Mouse (Mus musculus): ENCODE measurements around the gene Rbm26. TPM values are rescaled to one million over a fixed set of nuclear protein-coding genes. Genes with fewer than 3 reads are reported as not detected.
A peak's percentile ranks its signal among the peaks of the same experiment; 100 is the strongest.

Rbm26 gene
- 14.8 and 17.4 TPM in 2 replicates for total RNA-seq (2014; rRNA removed; ENCODE audit: low replicate concordance)
- polyA plus RNA-seq (2015; fragmentation: Nextera tagmentation; extraction: Ambion mirVana): 12.6 and 13.2 TPM in 2 replicates

- DNase-seq (ENCODE audit: low spot score): peak; percentile 93
- 1% methylated on average over 28 of the region's 28 CpGs for WGBS
- no peaks in the 10 kb centered on the region for H3K27me3 ChIP-seq (ENCODE audit: control insufficient read depth, insufficient read depth, low read length)
- peaks cover 21% of the 10 kb centered on the region for H3K4me1 ChIP-seq (ENCODE audit: control insufficient read depth, insufficient read depth)
- H3K4me3 ChIP-seq (ENCODE audit: low read depth, low read length): peak within 1 kb of the TSS; percentile 96
- peak; percentile 87 for TF ChIP-seq EP300 (IDR thresholded peaks at IDR 0.05; ENCODE audit: low read depth)
- no peak for TF ChIP-seq CTCF (IDR thresholded peaks at IDR 0.05; ENCODE audit: low read depth)
- H3K9ac ChIP-seq (replicated peaks; ENCODE audit: low read depth, low read length): peak within 1 kb of the TSS; percentile 98
- no peaks in the 10 kb centered on the region for H3K9me3 ChIP-seq (replicated peaks; ENCODE audit: control insufficient read depth, low read length)
- H3K27ac ChIP-seq (ENCODE audit: low read depth): peak within 1 kb of the TSS; percentile 92
- H3K36me3 ChIP-seq (replicated peaks; ENCODE audit: control insufficient read depth, insufficient read depth, low read length): no peaks in the 10 kb centered on the region
- H3K4me2 ChIP-seq (ENCODE audit: low read depth, low read length): peak within 1 kb of the TSS; percentile 98
- ATAC-seq (ENCODE audit: insufficient read depth, low read depth): peak; percentile 97
Measured at GRCm38 (mm10) chr14:105177238-105177693, at the start of gene Rbm26. TSS of gene Rbm26 (minus strand) at chr14:105177327.

GRCm38 (mm10) chr14:105225790-105226189, 48.7 kb upstream of the Rbm26 start:
- WGBS: 86% methylated on average over 4 of the region's 4 CpGs
- H3K4me3 ChIP-seq (ENCODE audit: low read depth, low read length): no peak overlapping the region
- H3K4me2 ChIP-seq (ENCODE audit: low read depth, low read length): no peak overlapping the region
- no peaks in the 10 kb centered on the region for H3K4me1 ChIP-seq (ENCODE audit: control insufficient read depth, insufficient read depth)
- no peak for ATAC-seq (ENCODE audit: insufficient read depth, low read depth)
- H3K9me3 ChIP-seq (replicated peaks; ENCODE audit: control insufficient read depth, low read length): no peaks in the 10 kb centered on the region
- no peaks in the 10 kb centered on the region for H3K27me3 ChIP-seq (ENCODE audit: control insufficient read depth, insufficient read depth, low read length)
- no peak overlapping the region for H3K9ac ChIP-seq (replicated peaks; ENCODE audit: low read depth, low read length)
- no peak for DNase-seq (ENCODE audit: low spot score)
- no peak for TF ChIP-seq EP300 (IDR thresholded peaks at IDR 0.05; ENCODE audit: low read depth)
- no peak for TF ChIP-seq CTCF (IDR thresholded peaks at IDR 0.05; ENCODE audit: low read depth)
- H3K36me3 ChIP-seq (replicated peaks; ENCODE audit: control insufficient read depth, insufficient read depth, low read length): no peaks in the 10 kb centered on the region
- H3K27ac ChIP-seq (ENCODE audit: low read depth): no peak overlapping the region

DNA sequence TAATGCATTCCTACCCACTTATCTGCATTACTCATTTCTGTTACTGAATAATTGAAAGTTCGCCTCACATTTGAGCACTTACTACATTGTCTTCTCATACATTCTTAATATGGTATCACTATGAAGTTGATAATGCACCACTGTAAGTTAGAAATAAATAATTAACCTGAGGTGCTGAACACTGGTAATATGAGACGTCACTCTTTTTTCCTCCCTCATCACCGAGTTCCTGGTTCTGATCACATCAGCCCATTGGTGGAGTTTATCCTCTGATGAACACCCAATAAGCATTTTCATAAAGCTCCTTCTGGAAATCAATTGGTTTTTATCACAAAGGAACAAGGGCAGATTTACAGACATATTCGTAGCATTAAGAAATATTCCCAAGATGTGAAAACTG, 45.1 kb upstream of the Rbm26 start:
- no peak for ATAC-seq (ENCODE audit: insufficient read depth, low read depth)
- H3K9me3 ChIP-seq (replicated peaks; ENCODE audit: control insufficient read depth, low read length): no peaks in the 10 kb centered on the region
- no peak overlapping the region for H3K4me3 ChIP-seq (ENCODE audit: low read depth, low read length)
- no peaks in the 10 kb centered on the region for H3K36me3 ChIP-seq (replicated peaks; ENCODE audit: control insufficient read depth, insufficient read depth, low read length)
- WGBS: 73% methylated on average over 4 of the region's 4 CpGs
- TF ChIP-seq EP300 (IDR thresholded peaks at IDR 0.05; ENCODE audit: low read depth) (no peak), CTCF (IDR thresholded peaks at IDR 0.05; ENCODE audit: low read depth) (no peak)
- no peak overlapping the region for H3K9ac ChIP-seq (replicated peaks; ENCODE audit: low read depth, low read length)
- H3K27ac ChIP-seq (ENCODE audit: low read depth): no peak overlapping the region
- no peaks in the 10 kb centered on the region for H3K4me1 ChIP-seq (ENCODE audit: control insufficient read depth, insufficient read depth)
- no peak for DNase-seq (ENCODE audit: low spot score)
- H3K27me3 ChIP-seq (ENCODE audit: control insufficient read depth, insufficient read depth, low read length): no peaks in the 10 kb centered on the region
- no peak overlapping the region for H3K4me2 ChIP-seq (ENCODE audit: low read depth, low read length)

- WGBS: 53% methylated on average over 9 of the region's 9 CpGs
- H3K4me3 ChIP-seq (ENCODE audit: low read depth, low read length): no peak overlapping the region
- no peaks in the 10 kb centered on the region for H3K27me3 ChIP-seq (ENCODE audit: control insufficient read depth, insufficient read depth, low read length)
- no peak overlapping the region for H3K27ac ChIP-seq (ENCODE audit: low read depth)
- H3K36me3 ChIP-seq (replicated peaks; ENCODE audit: control insufficient read depth, insufficient read depth, low read length): no peaks in the 10 kb centered on the region
- no peak overlapping the region for H3K9ac ChIP-seq (replicated peaks; ENCODE audit: low read depth, low read length)
- ATAC-seq (ENCODE audit: insufficient read depth, low read depth) (no peak), DNase-seq (ENCODE audit: low spot score) (peak; percentile 19)
- no peak overlapping the region for H3K4me2 ChIP-seq (ENCODE audit: low read depth, low read length)
- H3K9me3 ChIP-seq (replicated peaks; ENCODE audit: control insufficient read depth, low read length): no peaks in the 10 kb centered on the region
- H3K4me1 ChIP-seq (ENCODE audit: control insufficient read depth, insufficient read depth): no peaks in the 10 kb centered on the region
- TF ChIP-seq CTCF (IDR thresholded peaks at IDR 0.05; ENCODE audit: low read depth): no peak
- no peak for TF ChIP-seq EP300 (IDR thresholded peaks at IDR 0.05; ENCODE audit: low read depth)
Measured at GRCm38 (mm10) chr14:105219525-105220376, 42.6 kb upstream of the Rbm26 start.

GRCm38 (mm10) chr14:105198401-105198800, 21.3 kb upstream of the Rbm26 start:
- Histone ChIP-seq H3K4me3 (ENCODE audit: low read depth, low read length) (no peak overlapping the region), H3K4me2 (ENCODE audit: low read depth, low read length) (no peak overlapping the region), H3K9ac (replicated peaks; ENCODE audit: low read depth, low read length) (no peak overlapping the region), H3K27ac (ENCODE audit: low read depth) (no peak overlapping the region), H3K9me3 (replicated peaks; ENCODE audit: control insufficient read depth, low read length) (no peaks in the 10 kb centered on the region), H3K4me1 (ENCODE audit: control insufficient read depth, insufficient read depth) (no peaks in the 10 kb centered on the region), H3K27me3 (ENCODE audit: control insufficient read depth, insufficient read depth, low read length) (no peaks in the 10 kb centered on the region), H3K36me3 (replicated peaks; ENCODE audit: control insufficient read depth, insufficient read depth, low read length) (no peaks in the 10 kb centered on the region)
- TF ChIP-seq EP300 (IDR thresholded peaks at IDR 0.05; ENCODE audit: low read depth): no peak
- TF ChIP-seq CTCF (IDR thresholded peaks at IDR 0.05; ENCODE audit: low read depth): peak; percentile 37
- ATAC-seq (ENCODE audit: insufficient read depth, low read depth): no peak
- WGBS: 38% methylated on average over 5 of the region's 5 CpGs
- DNase-seq (ENCODE audit: low spot score): no peak

Measured in heart, postnatal 0 days (tissue).